In genomic region chr16:91512161-91512787, GRCm38 (mm10) we compare ENCODE assay signal across 9 mouse cellular contexts. TPM values are rescaled to one million over a fixed set of nuclear protein-coding genes. Genes with fewer than 3 reads are reported as not detected.
A peak's percentile ranks its signal among the peaks of the same experiment; 100 is the strongest.
DNase-seq lines count a peak whose midpoint lies in the region; ATAC-seq lines count a peak whose summit lies in the region.
"Had no signal": no experiment of that assay in that cellular context is flagged by ENCODE, and none has a peak within 500 bp of the region (broad histone marks: within the 10 kb centered on the region; RNA-seq: fewer than 3 reads in every experiment).

No protein-coding gene starts in this region.

- no peaks in the 10 kb centered on the region for H3K9me3 ChIP-seq in forebrain, embryonic 15.5 days

- ATAC-seq in forebrain, embryonic 15.5 days (replicated peaks) = peak; percentile 51

- no peaks in the 10 kb centered on the region for H3K27me3 ChIP-seq in forebrain, embryonic 15.5 days

- H3K27ac ChIP-seq in forebrain, embryonic 15.5 days (replicated peaks) = no peak overlapping the region

- peak; percentile 89 for DNase-seq in NIH3T3 (ENCODE audit: low read depth)
- peak; percentile 73 for DNase-seq in cerebellum, adult 11 months
- DNase-seq in heart, postnatal 4 days = peak; percentile 90
- peak; percentile 92 for DNase-seq in layer of hippocampus, postnatal 10 days (ENCODE audit: low spot score in 2 of 2)
- peak; percentile 93 for DNase-seq in lung, postnatal 36 days
- DNase-seq in right cerebral cortex, adult 18-20 months = peak; percentile 82
- peak; percentile 80 for DNase-seq in urinary bladder, postnatal 25 days (ENCODE audit: low spot score)

- 30% methylated on average over 7 of the region's 7 CpGs for WGBS in forebrain, embryonic 15.5 days

- no peaks in the 10 kb centered on the region for H3K4me1 ChIP-seq in forebrain, embryonic 15.5 days

- peaks cover 4% of the 10 kb centered on the region; the same call in 1 of the 2 replicates for H3K36me3 ChIP-seq in forebrain, embryonic 15.5 days

- no peak overlapping the region for H3K4me3 ChIP-seq in forebrain, embryonic 15.5 days
- H3K4me3 ChIP-seq: myocyte had no signal

- H3K9ac ChIP-seq in forebrain, embryonic 15.5 days (replicated peaks) = no peak overlapping the region

- H3K4me2 ChIP-seq in forebrain, embryonic 15.5 days (replicated peaks) = no peak overlapping the region

RNA-seq across cellular contexts. Expression of gene Ifnar1, which starts 27.2 kb away (rescaled TPM):
- 52.6 and 54.8 TPM in 2 replicates for polyA plus RNA-seq in forebrain, embryonic 15.5 days (2015; fragmentation: Nextera tagmentation; extraction: Ambion mirVana)
- 10 to 100 TPM; 50.3 to 56.0 TPM for total RNA-seq in heart, postnatal 4 days (2021)
- total RNA-seq in layer of hippocampus, postnatal 10 days (2021) = 10 to 100 TPM; 63.7 to 70.6 TPM

RNA-seq across cellular contexts. Expression of gene Ifngr2, which starts 34.6 kb away (rescaled TPM):
- polyA plus RNA-seq in forebrain, embryonic 15.5 days (2015; fragmentation: Nextera tagmentation; extraction: Ambion mirVana) = 104 and 105 TPM in 2 replicates
- total RNA-seq in heart, postnatal 4 days (2021) = 10 to 100 TPM; 87.1 to 89.9 TPM
- 100 to 1,000 TPM in 1 of 2 experiments, 10 to 100 TPM in 1; 73.3 to 106 TPM for total RNA-seq in layer of hippocampus, postnatal 10 days (2021)
